Mouse (Mus musculus): ENCODE results near the gene Serpinb6a. TPM values are rescaled to one million over a fixed set of nuclear protein-coding genes. Genes with fewer than 3 reads are reported as not detected.

Gene Serpinb6a
- polyA plus RNA-seq, 1 experiment from 2014 or later = 56.2 TPM

GRCm38 (mm10) chr13:33935465-33936181, 67.0 kb downstream of the Serpinb6a start:
- Histone ChIP-seq H3K4me3 (ENCODE audit: low read length) (peak overlapping the region; percentile 82), H3K4me1 (replicated peaks; ENCODE audit: control insufficient read depth, insufficient read depth, low read length) (peaks cover 12% of the 10 kb centered on the region; the same call in 1 of the 2 replicates), H3K36me3 (ENCODE audit: control insufficient read depth, insufficient read depth, low read length) (no peaks in the 10 kb centered on the region), H3K4me2 (ENCODE audit: low read depth, low read length) (peak overlapping the region; percentile 84), H3K27ac (ENCODE audit: low read length) (peak overlapping the region; percentile 59), H3K27me3 (ENCODE audit: control insufficient read depth, insufficient read depth, low read depth, low read length) (no peaks in the 10 kb centered on the region), H3K9ac (ENCODE audit: low read length) (peak overlapping the region; percentile 87), H3K9me3 (ENCODE audit: control insufficient read depth, low read length) (no peaks in the 10 kb centered on the region)
- under 1% methylated on average over 42 of the region's 44 CpGs for WGBS
- ATAC-seq (ENCODE audit: low read depth) = peak; percentile 94

GRCm38 (mm10) chr13:33934743-33935142, 67.9 kb downstream of the Serpinb6a start:
- H3K9ac ChIP-seq (ENCODE audit: low read length) = peak overlapping the region; percentile 87; the same call in 1 of the 2 replicates
- H3K4me3 ChIP-seq (ENCODE audit: low read length) = peak overlapping the region; percentile 82
- no peak for ATAC-seq (ENCODE audit: low read depth)
- 65% methylated on average over 6 of the region's 6 CpGs for WGBS
- no peaks in the 10 kb centered on the region for H3K9me3 ChIP-seq (ENCODE audit: control insufficient read depth, low read length)
- peaks cover 5% of the 10 kb centered on the region; the same call in 1 of the 2 replicates for H3K36me3 ChIP-seq (ENCODE audit: control insufficient read depth, insufficient read depth, low read length)
- peaks cover 12% of the 10 kb centered on the region; the same call in 1 of the 2 replicates for H3K4me1 ChIP-seq (replicated peaks; ENCODE audit: control insufficient read depth, insufficient read depth, low read length)
- H3K4me2 ChIP-seq (ENCODE audit: low read depth, low read length) = peak overlapping the region; percentile 84
- no peak overlapping the region for H3K27ac ChIP-seq (ENCODE audit: low read length)
- H3K27me3 ChIP-seq (ENCODE audit: control insufficient read depth, insufficient read depth, low read depth, low read length) = no peaks in the 10 kb centered on the region

GRCm38 (mm10) chr13:33930912-33931311, 71.7 kb downstream of the Serpinb6a start:
- WGBS = 73% methylated on average over 3 of the region's 3 CpGs
- Histone ChIP-seq H3K4me1 (replicated peaks; ENCODE audit: control insufficient read depth, insufficient read depth, low read length) (peaks cover 7% of the 10 kb centered on the region; the same call in 1 of the 2 replicates), H3K27ac (ENCODE audit: low read length) (no peak overlapping the region), H3K9ac (ENCODE audit: low read length) (no peak overlapping the region), H3K4me3 (ENCODE audit: low read length) (no peak overlapping the region), H3K4me2 (ENCODE audit: low read depth, low read length) (no peak overlapping the region), H3K9me3 (ENCODE audit: control insufficient read depth, low read length) (no peaks in the 10 kb centered on the region), H3K27me3 (ENCODE audit: control insufficient read depth, insufficient read depth, low read depth, low read length) (no peaks in the 10 kb centered on the region), H3K36me3 (ENCODE audit: control insufficient read depth, insufficient read depth, low read length) (peaks cover 7% of the 10 kb centered on the region; the same call in 1 of the 2 replicates)
- no peak for ATAC-seq (ENCODE audit: low read depth)

GRCm38 (mm10) chr13:33930281-33930680, 72.3 kb downstream of the Serpinb6a start:
- H3K9ac ChIP-seq (ENCODE audit: low read length) = no peak overlapping the region
- WGBS = 83% methylated on average over 2 of the region's 2 CpGs
- peaks cover 7% of the 10 kb centered on the region; the same call in 1 of the 2 replicates for H3K4me1 ChIP-seq (replicated peaks; ENCODE audit: control insufficient read depth, insufficient read depth, low read length)
- no peak overlapping the region for H3K27ac ChIP-seq (ENCODE audit: low read length)
- H3K4me2 ChIP-seq (ENCODE audit: low read depth, low read length) = no peak overlapping the region
- no peak overlapping the region for H3K4me3 ChIP-seq (ENCODE audit: low read length)
- peaks cover 8% of the 10 kb centered on the region; the same call in 1 of the 2 replicates for H3K36me3 ChIP-seq (ENCODE audit: control insufficient read depth, insufficient read depth, low read length)
- H3K27me3 ChIP-seq (ENCODE audit: control insufficient read depth, insufficient read depth, low read depth, low read length) = no peaks in the 10 kb centered on the region
- ATAC-seq (ENCODE audit: low read depth) = no peak
- H3K9me3 ChIP-seq (ENCODE audit: control insufficient read depth, low read length) = no peaks in the 10 kb centered on the region

GRCm38 (mm10) chr13:33921699-33922098, 80.9 kb downstream of the Serpinb6a start:
- no peaks in the 10 kb centered on the region for H3K27me3 ChIP-seq (ENCODE audit: control insufficient read depth, insufficient read depth, low read depth, low read length)
- H3K36me3 ChIP-seq (ENCODE audit: control insufficient read depth, insufficient read depth, low read length) = peaks cover 31% of the 10 kb centered on the region

GRCm38 (mm10) chr13:33921041-33921440, 81.6 kb downstream of the Serpinb6a start:
- no peak for ATAC-seq (ENCODE audit: low read depth)
- H3K9ac ChIP-seq (ENCODE audit: low read length) = no peak overlapping the region
- no peak overlapping the region for H3K27ac ChIP-seq (ENCODE audit: low read length)
- no peak overlapping the region for H3K4me2 ChIP-seq (ENCODE audit: low read depth, low read length)
- H3K4me1 ChIP-seq (replicated peaks; ENCODE audit: control insufficient read depth, insufficient read depth, low read length) = no peaks in the 10 kb centered on the region
- no peak overlapping the region for H3K4me3 ChIP-seq (ENCODE audit: low read length)
- no peaks in the 10 kb centered on the region for H3K9me3 ChIP-seq (ENCODE audit: control insufficient read depth, low read length)
- 94% methylated on average over 6 of the region's 6 CpGs for WGBS
- H3K36me3 ChIP-seq (ENCODE audit: control insufficient read depth, insufficient read depth, low read length) = peaks cover 31% of the 10 kb centered on the region
- no peaks in the 10 kb centered on the region for H3K27me3 ChIP-seq (ENCODE audit: control insufficient read depth, insufficient read depth, low read depth, low read length)

More at GRCm38 (mm10) chr13:33921699-33922098, 80.9 kb downstream of the Serpinb6a start:
- ATAC-seq (ENCODE audit: low read depth) = no peak
- Histone ChIP-seq H3K9me3 (ENCODE audit: control insufficient read depth, low read length) (no peaks in the 10 kb centered on the region), H3K4me2 (ENCODE audit: low read depth, low read length) (no peak overlapping the region), H3K27ac (ENCODE audit: low read length) (no peak overlapping the region), H3K4me3 (ENCODE audit: low read length) (no peak overlapping the region), H3K4me1 (replicated peaks; ENCODE audit: control insufficient read depth, insufficient read depth, low read length) (no peaks in the 10 kb centered on the region), H3K9ac (ENCODE audit: low read length) (no peak overlapping the region)
- WGBS = 54% methylated on average over 5 of the region's 5 CpGs

- WGBS = 60% methylated on average over 3 of the region's 3 CpGs
- Histone ChIP-seq H3K9me3 (ENCODE audit: control insufficient read depth, low read length) (no peaks in the 10 kb centered on the region), H3K4me1 (replicated peaks; ENCODE audit: control insufficient read depth, insufficient read depth, low read length) (no peaks in the 10 kb centered on the region), H3K4me2 (ENCODE audit: low read depth, low read length) (no peak overlapping the region), H3K36me3 (ENCODE audit: control insufficient read depth, insufficient read depth, low read length) (no peaks in the 10 kb centered on the region), H3K4me3 (ENCODE audit: low read length) (no peak overlapping the region), H3K27me3 (ENCODE audit: control insufficient read depth, insufficient read depth, low read depth, low read length) (no peaks in the 10 kb centered on the region), H3K27ac (ENCODE audit: low read length) (no peak overlapping the region), H3K9ac (ENCODE audit: low read length) (no peak overlapping the region)
- ATAC-seq (ENCODE audit: low read depth) = no peak
Observed at GRCm38 (mm10) chr13:33906821-33907220, 95.8 kb downstream of the Serpinb6a start.

GRCm38 (mm10) chr13:33905176-33905954, 97.2 kb downstream of the Serpinb6a start, which contains the start of gene Serpinb6c:
Gene Serpinb6c, minus strand, starts transcription at chr13:33905708.
- Histone ChIP-seq H3K36me3 (ENCODE audit: control insufficient read depth, insufficient read depth, low read length) (no peaks in the 10 kb centered on the region), H3K27ac (ENCODE audit: low read length) (no peak within 1 kb of the TSS), H3K4me1 (replicated peaks; ENCODE audit: control insufficient read depth, insufficient read depth, low read length) (no peaks in the 10 kb centered on the region), H3K9me3 (ENCODE audit: control insufficient read depth, low read length) (no peaks in the 10 kb centered on the region), H3K4me2 (ENCODE audit: low read depth, low read length) (no peak within 1 kb of the TSS), H3K27me3 (ENCODE audit: control insufficient read depth, insufficient read depth, low read depth, low read length) (no peaks in the 10 kb centered on the region), H3K4me3 (ENCODE audit: low read length) (no peak within 1 kb of the TSS), H3K9ac (ENCODE audit: low read length) (no peak within 1 kb of the TSS)
- no peak for ATAC-seq (ENCODE audit: low read depth)
- 70% methylated on average over 18 of the region's 18 CpGs for WGBS

- Histone ChIP-seq H3K27me3 (ENCODE audit: control insufficient read depth, insufficient read depth, low read depth, low read length) (no peaks in the 10 kb centered on the region), H3K9me3 (ENCODE audit: control insufficient read depth, low read length) (no peaks in the 10 kb centered on the region), H3K9ac (ENCODE audit: low read length) (no peak overlapping the region), H3K36me3 (ENCODE audit: control insufficient read depth, insufficient read depth, low read length) (no peaks in the 10 kb centered on the region), H3K4me1 (replicated peaks; ENCODE audit: control insufficient read depth, insufficient read depth, low read length) (no peaks in the 10 kb centered on the region), H3K4me2 (ENCODE audit: low read depth, low read length) (no peak overlapping the region), H3K27ac (ENCODE audit: low read length) (no peak overlapping the region), H3K4me3 (ENCODE audit: low read length) (no peak overlapping the region)
- 85% methylated on average over 2 of the region's 2 CpGs for WGBS
- no peak for ATAC-seq (ENCODE audit: low read depth)
Observed at GRCm38 (mm10) chr13:33903290-33903689, 99.3 kb downstream of the Serpinb6a start.

Data from lung, embryonic 16.5 days (tissue).